Mouse (Mus musculus) lung, postnatal 0 days (tissue): ENCODE data around the gene Mlip.

ENCODE experiments used
- CTCF ChIP-seq: IDR thresholded peaks from 2 replicates; pipeline ENCODE4 v1.5.1; 2016; ENCODE audit warnings: antibody characterized with exemption, mild to moderate bottlenecking
- EP300 ChIP-seq: IDR thresholded peaks from 2 replicates; pipeline ENCODE4 v1.6.1; 2016; ENCODE audit warnings: antibody characterized with exemption, mild to moderate bottlenecking, control low read depth

DNA sequence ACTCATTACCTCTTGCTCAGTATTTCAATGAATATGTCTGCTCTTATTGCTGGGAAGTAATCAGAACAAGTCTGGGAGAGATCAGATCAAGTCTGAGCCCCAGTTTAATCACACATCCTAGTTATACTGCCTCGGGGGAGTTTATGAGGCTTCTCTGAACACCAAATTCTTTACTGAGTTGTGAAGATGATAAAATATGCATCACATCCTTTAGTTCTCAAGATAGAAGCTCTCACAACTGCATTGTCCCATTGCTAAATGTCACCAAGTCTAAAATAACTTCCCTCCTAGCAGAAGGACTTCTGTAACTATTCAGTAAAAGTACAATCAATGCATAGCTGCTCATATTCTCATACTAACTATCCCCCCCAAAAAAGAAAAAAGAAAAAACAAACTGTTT is 154.5 kb downstream of the Mlip start:
- TF ChIP-seq CTCF (no peak), EP300 (no peak)
